Mouse (Mus musculus): ENCODE measurements around the gene Grk6.

Grk6 gene

GRCm38 (mm10) chr13:55444937-55445315 is at the start of gene Grk6:
Gene Grk6, plus strand, starts transcription at chr13:55445072.
- in situ Hi-C loops (cut with MboI), result no loop called here

- in situ Hi-C loops (cut with MboI), result no loop called here
Observed at GRCm38 (mm10) chr13:55398088-55398487, 46.8 kb upstream of the Grk6 start, which contains the start of gene Slc34a1. Gene Slc34a1, plus strand, starts transcription at chr13:55398187.

GRCm38 (mm10) chr13:55399300-55400038 is 45.4 kb upstream of the Grk6 start:
- in situ Hi-C loops (cut with MboI), result no loop called here

GRCm38 (mm10) chr13:55400039-55400346 is 44.9 kb upstream of the Grk6 start:
- in situ Hi-C loops (cut with MboI), result no loop called here

GRCm38 (mm10) chr13:55403266-55403665 is 41.6 kb upstream of the Grk6 start:
- in situ Hi-C loops (cut with MboI), result no loop called here

- in situ Hi-C loops (cut with MboI), result no loop called here
Observed at GRCm38 (mm10) chr13:55403935-55404852, 40.7 kb upstream of the Grk6 start.

GRCm38 (mm10) chr13:55404853-55405782 is 39.8 kb upstream of the Grk6 start:
- in situ Hi-C loops (cut with MboI), result loop anchor here (5.0 kb wide), 1 partner anchor 117 kb away; no protein-coding TSS in a partner anchor

GRCm38 (mm10) chr13:55405783-55406390 is 39.0 kb upstream of the Grk6 start:
- in situ Hi-C loops (cut with MboI), result loop anchor here (5.0 kb wide), 1 partner anchor 116 kb away; no protein-coding TSS in a partner anchor

- in situ Hi-C loops (cut with MboI), result loop anchor here (5.0 kb wide), 1 partner anchor 115 kb away; no protein-coding TSS in a partner anchor
Observed at GRCm38 (mm10) chr13:55407341-55407740, 37.5 kb upstream of the Grk6 start.

GRCm38 (mm10) chr13:55408546-55409120 is 36.2 kb upstream of the Grk6 start:
- in situ Hi-C loops (cut with MboI), result loop anchor here (5.0 kb wide), 1 partner anchor 114 kb away; no protein-coding TSS in a partner anchor

- in situ Hi-C loops (cut with MboI), result no loop called here
Observed at GRCm38 (mm10) chr13:55411826-55412225, 33.0 kb upstream of the Grk6 start.

- in situ Hi-C loops (cut with MboI), result no loop called here
Observed at GRCm38 (mm10) chr13:55412643-55413307, 32.1 kb upstream of the Grk6 start.

- in situ Hi-C loops (cut with MboI), result no loop called here
Observed at GRCm38 (mm10) chr13:55413333-55413732, 31.5 kb upstream of the Grk6 start.

GRCm38 (mm10) chr13:55414743-55415380 is 30.0 kb upstream of the Grk6 start, which contains the start of gene Pfn3:
Gene Pfn3, minus strand, starts transcription at chr13:55415232.
- in situ Hi-C loops (cut with MboI), result no loop called here

GRCm38 (mm10) chr13:55418004-55418403 is 26.9 kb upstream of the Grk6 start:
- in situ Hi-C loops (cut with MboI), result no loop called here

GRCm38 (mm10) chr13:55419142-55419541 is 25.7 kb upstream of the Grk6 start:
- in situ Hi-C loops (cut with MboI), result no loop called here

- in situ Hi-C loops (cut with MboI), result no loop called here
Observed at GRCm38 (mm10) chr13:55420018-55420932, 24.6 kb upstream of the Grk6 start.

Data from mature B cell (primary cell).